Mouse (Mus musculus) hindbrain, embryonic 16.5 days (tissue): ENCODE results near the gene Zbtb8b. TPM values are rescaled to one million over a fixed set of nuclear protein-coding genes. Genes with fewer than 3 reads are reported as not detected.

Experiments used
- ATAC-seq: fragments of 200-750 bp; cut with Nextera tagmentation; 2 replicates; pipeline ENCODE4 v1.8.0; 2017; ENCODE audit warnings: moderate TSS enrichment, moderate library complexity
- H3K27ac ChIP-seq: fragments of 300-500 bp; sonication (generic); 2 replicates; pipeline ENCODE4 v1.5.1; 2014; ENCODE audit warnings: low read depth, mild to moderate bottlenecking, control low read depth, low read length, moderate library complexity
- H3K27me3 ChIP-seq: fragments of 300-500 bp; sonication (generic); replicated peaks from 2 replicates; pipeline ENCODE4 v1.6.1; 2014; ENCODE audit warnings: low read length; ENCODE audit not compliant: control insufficient read depth, insufficient read depth
- H3K36me3 ChIP-seq: fragments of 300-500 bp; sonication (generic); 2 replicates; pipeline ENCODE4 v1.6.1; 2014; ENCODE audit warnings: mild to moderate bottlenecking, low read length, moderate library complexity, mixed read lengths; ENCODE audit not compliant: control insufficient read depth, insufficient read depth
- H3K4me1 ChIP-seq: fragments of 300-500 bp; sonication (generic); 2 replicates; pipeline ENCODE4 v1.6.1; 2014; ENCODE audit warnings: low read depth, low read length; ENCODE audit not compliant: control insufficient read depth, insufficient read depth
- H3K4me2 ChIP-seq: fragments of 300-500 bp; sonication (generic); 2 replicates; pipeline ENCODE4 v1.6.1; 2014; ENCODE audit warnings: mild to moderate bottlenecking, low read length, control low read depth, moderate library complexity
- H3K4me3 ChIP-seq: fragments of 300-500 bp; sonication (generic); 2 replicates; pipeline ENCODE4 v1.5.1; 2014; ENCODE audit warnings: mild to moderate bottlenecking, low read length, control low read depth, moderate library complexity
- H3K9ac ChIP-seq: fragments of 300-500 bp; sonication (generic); 2 replicates; pipeline ENCODE4 v1.6.1; 2014; ENCODE audit warnings: low read depth, mild to moderate bottlenecking, control low read depth, low read length, moderate library complexity
- H3K9me3 ChIP-seq: fragments of 300-500 bp; sonication (generic); 2 replicates; pipeline ENCODE4 v1.6.1; 2014; ENCODE audit warnings: mild to moderate bottlenecking, low read length, moderate library complexity; ENCODE audit not compliant: control insufficient read depth
- WGBS: fragments of 180-500 bp; shearing (Covaris S2); extraction: QIAGEN DNeasy Blood & Tissue Kit; methylation state at CpG from one replicate; pipeline ENCODE4 v1.1.7; 2014; 5-methylcytosine and 5-hydroxymethylcytosine counted together
- polyA plus RNA-seq: library from polyadenylated mRNA; unstranded; fragments of >200 nt; fragmentation: Nextera tagmentation; extraction: Ambion mirVana; gene quantifications from 2 replicates; pipeline ENCODE4 v1.2.1, GENCODE M21; 2015

Zbtb8b gene
- polyA plus RNA-seq, 1 experiment from 2014 or later, result 18.0 TPM

- Histone ChIP-seq H3K27me3 (no peaks in the 10 kb centered on the region), H3K36me3 (no peaks in the 10 kb centered on the region), H3K4me3 (no peak overlapping the region), H3K4me1 (peaks cover 4% of the 10 kb centered on the region; the same call in 1 of the 2 replicates), H3K9me3 (no peaks in the 10 kb centered on the region), H3K9ac (no peak overlapping the region), H3K4me2 (no peak overlapping the region), H3K27ac (no peak overlapping the region)
- ATAC-seq, result no peak
- WGBS, result 91% methylated on average over 2 of the region's 2 CpGs
Observed at GRCm38 (mm10) chr4:129382488-129382887, 58.2 kb downstream of the Zbtb8b start.

GRCm38 (mm10) chr4:129382029-129382428 is 58.6 kb downstream of the Zbtb8b start:
- no peak overlapping the region for H3K4me3 ChIP-seq
- no peak overlapping the region for H3K9ac ChIP-seq
- H3K4me1 ChIP-seq, result peaks cover 4% of the 10 kb centered on the region; the same call in 1 of the 2 replicates
- no peak overlapping the region for H3K27ac ChIP-seq
- no peaks in the 10 kb centered on the region for H3K36me3 ChIP-seq
- WGBS, result 92% methylated on average over 9 of the region's 9 CpGs
- no peak overlapping the region for H3K4me2 ChIP-seq
- H3K27me3 ChIP-seq, result no peaks in the 10 kb centered on the region
- H3K9me3 ChIP-seq, result no peaks in the 10 kb centered on the region
- no peak for ATAC-seq

- Histone ChIP-seq H3K27ac (no peak overlapping the region), H3K4me1 (peaks cover 9% of the 10 kb centered on the region), H3K36me3 (no peaks in the 10 kb centered on the region), H3K9ac (no peak overlapping the region), H3K9me3 (no peaks in the 10 kb centered on the region), H3K27me3 (no peaks in the 10 kb centered on the region), H3K4me3 (no peak overlapping the region), H3K4me2 (no peak overlapping the region)
- WGBS, result 82% methylated on average over 8 of the region's 8 CpGs
- no peak for ATAC-seq
Observed at GRCm38 (mm10) chr4:129381148-129381547, 59.5 kb downstream of the Zbtb8b start.

- H3K4me2 ChIP-seq, result no peak overlapping the region
- H3K9ac ChIP-seq, result no peak overlapping the region
- H3K9me3 ChIP-seq, result no peaks in the 10 kb centered on the region
- peaks cover 12% of the 10 kb centered on the region for H3K4me1 ChIP-seq
- no peaks in the 10 kb centered on the region for H3K36me3 ChIP-seq
- no peak for ATAC-seq
- no peak overlapping the region for H3K27ac ChIP-seq
- no peak overlapping the region for H3K4me3 ChIP-seq
- 79% methylated on average over 3 of the region's 3 CpGs for whole genome bisulfite sequencing
- no peaks in the 10 kb centered on the region for H3K27me3 ChIP-seq
Observed at GRCm38 (mm10) chr4:129379805-129380204, 60.8 kb downstream of the Zbtb8b start.

GRCm38 (mm10) chr4:129377601-129378390 is 62.9 kb downstream of the Zbtb8b start, which contains the start of gene Zbtb8a:
Gene Zbtb8a, minus strand, starts transcription at chr4:129378116.
- 1% methylated on average over 64 of the region's 65 CpGs for WGBS
- H3K9ac ChIP-seq, result peak within 1 kb of the TSS; percentile 92
- peaks cover 12% of the 10 kb centered on the region for H3K4me1 ChIP-seq
- H3K27me3 ChIP-seq, result no peaks in the 10 kb centered on the region
- peak within 1 kb of the TSS; percentile 83 for H3K4me3 ChIP-seq
- no peaks in the 10 kb centered on the region for H3K36me3 ChIP-seq
- H3K4me2 ChIP-seq, result peak within 1 kb of the TSS; percentile 80
- ATAC-seq, result peak; percentile 81
- H3K27ac ChIP-seq, result peak within 1 kb of the TSS; percentile 92
- no peaks in the 10 kb centered on the region for H3K9me3 ChIP-seq

GRCm38 (mm10) chr4:129376961-129377545 is 63.6 kb downstream of the Zbtb8b start:
- WGBS, result under 1% methylated on average over 60 of the region's 68 CpGs
- peak; percentile 85 for ATAC-seq
- no peaks in the 10 kb centered on the region for H3K9me3 ChIP-seq

GRCm38 (mm10) chr4:129375821-129376220 is 64.8 kb downstream of the Zbtb8b start:
- Histone ChIP-seq H3K9ac (no peak overlapping the region), H3K27me3 (no peaks in the 10 kb centered on the region), H3K4me2 (no peak overlapping the region)

More at GRCm38 (mm10) chr4:129376961-129377545, 63.6 kb downstream of the Zbtb8b start:
- no peaks in the 10 kb centered on the region for H3K27me3 ChIP-seq
- peak overlapping the region; percentile 83 for H3K4me3 ChIP-seq
- peaks cover 12% of the 10 kb centered on the region for H3K4me1 ChIP-seq
- peak overlapping the region; percentile 80 for H3K4me2 ChIP-seq
- H3K36me3 ChIP-seq, result no peaks in the 10 kb centered on the region
- peak overlapping the region; percentile 92 for H3K27ac ChIP-seq
- H3K9ac ChIP-seq, result peak overlapping the region; percentile 92

More at GRCm38 (mm10) chr4:129375821-129376220, 64.8 kb downstream of the Zbtb8b start:
- no peaks in the 10 kb centered on the region for H3K36me3 ChIP-seq
- no peak for ATAC-seq
- no peak overlapping the region for H3K4me3 ChIP-seq
- no peak overlapping the region for H3K27ac ChIP-seq
- H3K9me3 ChIP-seq, result no peaks in the 10 kb centered on the region
- peaks cover 12% of the 10 kb centered on the region for H3K4me1 ChIP-seq
- WGBS, result 71% methylated on average over 5 of the region's 5 CpGs

Other genes with a start within 250 kb of the Zbtb8b start
- gene C77080, start 179.4 kb downstream of the Zbtb8b start, polyA plus RNA-seq, result 7.0 and 10.8 TPM in 2 replicates
- 1.7 and 1.9 TPM in 2 replicates for gene Sync, start 153.2 kb downstream of the Zbtb8b start, polyA plus RNA-seq
- 238 and 242 TPM in 2 replicates for gene Rbbp4, start 105.5 kb downstream of the Zbtb8b start, polyA plus RNA-seq
- 15.1 and 21.3 TPM in 2 replicates for gene Zbtb8os, start 105.2 kb downstream of the Zbtb8b start, polyA plus RNA-seq
- gene Zbtb8a, start 62.7 kb downstream of the Zbtb8b start, polyA plus RNA-seq, result 21.7 and 22.0 TPM in 2 replicates
- 34.6 and 37.4 TPM in 2 replicates for gene Bsdc1, start 20.7 kb upstream of the Zbtb8b start, polyA plus RNA-seq
- gene Tssk3, start 50.2 kb upstream of the Zbtb8b start, polyA plus RNA-seq, result 0.72 and 0.79 TPM in 2 replicates
- 0.81 and 1.4 TPM in 2 replicates for gene Fam229a, start 50.3 kb upstream of the Zbtb8b start, polyA plus RNA-seq
- gene Marcksl1, start 72.7 kb upstream of the Zbtb8b start, polyA plus RNA-seq, result 1,546 and 1,575 TPM in 2 replicates
- 80.5 and 90.0 TPM in 2 replicates for gene Hdac1, start 101.9 kb upstream of the Zbtb8b start, polyA plus RNA-seq
- gene Lck, start 132.8 kb upstream of the Zbtb8b start, polyA plus RNA-seq, result 13.5 and 13.9 TPM in 2 replicates
- 0.35 and 0.58 TPM in 2 replicates for gene Fam167b, start 137.7 kb upstream of the Zbtb8b start, polyA plus RNA-seq
- 216 and 223 TPM in 2 replicates for gene Eif3i, start 159.8 kb upstream of the Zbtb8b start, polyA plus RNA-seq
- 185 and 190 TPM in 2 replicates for gene Tmem234, start 159.8 kb upstream of the Zbtb8b start, polyA plus RNA-seq
- 2.1 and 3.9 TPM in 2 replicates for gene Dcdc2b, start 173.4 kb upstream of the Zbtb8b start, polyA plus RNA-seq
- 27.6 and 33.4 TPM in 2 replicates for gene Iqcc, start 178.2 kb upstream of the Zbtb8b start, polyA plus RNA-seq
- 160 and 169 TPM in 2 replicates for gene Ccdc28b, start 183.1 kb upstream of the Zbtb8b start, polyA plus RNA-seq
- gene Txlna, start 200.2 kb upstream of the Zbtb8b start, polyA plus RNA-seq, result 39.7 and 46.0 TPM in 2 replicates
- 18.2 and 20.3 TPM in 2 replicates for gene Kpna6, start 231.9 kb upstream of the Zbtb8b start, polyA plus RNA-seq